Comparison of ENCODE assay signal across 9 mouse cellular contexts in the genomic region with DNA sequence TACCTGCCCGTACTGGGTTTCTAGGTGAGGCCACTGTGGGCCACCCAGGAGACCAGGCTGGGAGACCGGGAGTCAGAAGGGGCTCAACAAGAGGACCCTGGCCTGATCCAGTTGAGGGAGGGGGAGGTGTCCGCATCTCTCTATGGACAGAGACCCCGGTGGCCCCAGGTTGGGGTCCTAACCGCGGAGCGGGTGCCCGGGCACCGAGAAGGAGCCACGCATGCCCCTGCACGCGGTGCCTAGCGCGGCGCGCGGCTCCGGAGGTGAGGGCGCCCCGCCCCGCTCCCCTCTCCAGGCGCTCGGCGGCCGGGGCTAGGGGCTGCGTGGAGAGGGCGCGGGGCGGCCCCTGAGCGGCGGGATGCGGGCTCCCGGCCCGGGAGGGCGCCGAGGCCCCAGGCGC. TPM values are rescaled to one million over a fixed set of nuclear protein-coding genes. Genes with fewer than 3 reads are reported as not detected.
A peak's percentile ranks its signal among the peaks of the same experiment; 100 is the strongest.
DNase-seq lines count a peak whose midpoint lies in the region; ATAC-seq and TF ChIP-seq lines count a peak whose summit lies in the region.
"Had no signal": no experiment of that assay in that cellular context is flagged by ENCODE, and none has a peak within 500 bp of the region (broad histone marks: within the 10 kb centered on the region; RNA-seq: fewer than 3 reads in every experiment).

A gene (plus strand): TSS at position 81 of the 400 bp plus-strand sequence.

- peak within 1 kb of the TSS; percentile 80 for H3K4me2 ChIP-seq in forebrain, embryonic 14.5 days (ENCODE audit: low read length)
- peak within 1 kb of the TSS; percentile 89 for H3K4me2 ChIP-seq in neural tube, embryonic 14.5 days (ENCODE audit: low read depth, low read length)

- peak within 1 kb of the TSS; percentile 54 for H3K4me3 ChIP-seq in left cerebral cortex, adult 2 months
- H3K4me3 ChIP-seq in forebrain, embryonic 14.5 days (ENCODE audit: low read depth, low read length): peak within 1 kb of the TSS; percentile 67
- H3K4me3 ChIP-seq in neural tube, embryonic 14.5 days (ENCODE audit: low read depth, low read length): peak within 1 kb of the TSS; percentile 59

- H3K9me3 ChIP-seq in forebrain, embryonic 14.5 days (replicated peaks; ENCODE audit: control insufficient read depth, low read length): no peaks in the 10 kb centered on the region
- H3K9me3 ChIP-seq in neural tube, embryonic 14.5 days (ENCODE audit: control insufficient read depth, low read length): no peaks in the 10 kb centered on the region

- H3K4me1 ChIP-seq in forebrain, embryonic 14.5 days (ENCODE audit: control insufficient read depth, insufficient read depth, low read length): peaks cover 20% of the 10 kb centered on the region
- peaks cover 8% of the 10 kb centered on the region; the same call in 1 of the 2 replicates for H3K4me1 ChIP-seq in neural tube, embryonic 14.5 days (ENCODE audit: control insufficient read depth, insufficient read depth, low read length)

- WGBS in forebrain, embryonic 14.5 days: 3% methylated on average over 21 of the region's 37 CpGs
- WGBS in neural tube, embryonic 14.5 days: 2% methylated on average over 20 of the region's 37 CpGs

- H3K9ac ChIP-seq in forebrain, embryonic 14.5 days (ENCODE audit: low read length): peak within 1 kb of the TSS; percentile 86
- H3K9ac ChIP-seq in neural tube, embryonic 14.5 days (replicated peaks; ENCODE audit: low read depth, low read length): peak within 1 kb of the TSS; percentile 76

- intact Hi-C loops in left cerebral cortex, adult 2 months (cut with DNase I): loop anchor here (5.0 kb wide), 1 partner anchor 273 kb away; no protein-coding TSS in a partner anchor
- intact Hi-C loops in left cerebral cortex, postnatal 14 days (cut with DNase I): loop anchor here (5.0 kb wide), 1 partner anchor 273 kb away; no protein-coding TSS in a partner anchor

- DNase-seq in left cerebral cortex, adult 2 months (ENCODE audit: extremely low spot score in 1 of 2, low spot score in 2 of 2): no peak
- DNase-seq in left cerebral cortex, adult 11 months (ENCODE audit: low spot score): no peak
- DNase-seq in forebrain, embryonic 14.5 days (ENCODE audit: low spot score): peak; percentile 56
- no peak for DNase-seq in left cerebral cortex, postnatal 14 days (ENCODE audit: low spot score in 2 of 2)
- DNase-seq in urinary bladder, postnatal 36 days (ENCODE audit: low spot score in 2 of 2): no peak
- no peak for DNase-seq in adrenal gland, adult (ENCODE audit: inconsistent age in 2 of 2, low spot score in 1 of 2)

- H3K27ac ChIP-seq in left cerebral cortex, adult 2 months: peak within 1 kb of the TSS; percentile 89
- peak within 1 kb of the TSS; percentile 87 for H3K27ac ChIP-seq in forebrain, embryonic 14.5 days (ENCODE audit: low read depth, low read length)
- no peak within 1 kb of the TSS for H3K27ac ChIP-seq in neural tube, embryonic 14.5 days (ENCODE audit: low read depth, low read length)

- no peaks in the 10 kb centered on the region for H3K27me3 ChIP-seq in forebrain, embryonic 14.5 days (replicated peaks; ENCODE audit: control insufficient read depth, insufficient read depth, low read length)
- H3K27me3 ChIP-seq in neural tube, embryonic 14.5 days (ENCODE audit: control insufficient read depth, insufficient read depth, low read length): peaks cover 4% of the 10 kb centered on the region; the same call in 1 of the 2 replicates

- H3K36me3 ChIP-seq in forebrain, embryonic 14.5 days (ENCODE audit: control insufficient read depth, insufficient read depth, low read length): no peaks in the 10 kb centered on the region
- H3K36me3 ChIP-seq in neural tube, embryonic 14.5 days (ENCODE audit: control insufficient read depth, insufficient read depth, low read length): no peaks in the 10 kb centered on the region

- ATAC-seq in forebrain, embryonic 14.5 days: peak; percentile 24
- ATAC-seq in neural tube, embryonic 14.5 days (ENCODE audit: low read depth): peak; percentile 45
- ATAC-seq in megakaryocyte-erythroid progenitor cell, adult 5-6 weeks (replicated peaks; ENCODE audit: low FRiP score, low TSS enrichment, poor library complexity, severe bottlenecking): no peak

- no peak for TF ChIP-seq CTCF in left cerebral cortex, adult 2 months (IDR thresholded peaks at IDR 0.05)

RNA-seq across cellular contexts. Expression of the gene that starts here (rescaled TPM):
- 100 to 1,000 TPM; 201 to 208 TPM for total RNA-seq in left cerebral cortex, adult 2 months (2021)
- 194 and 262 TPM in 2 replicates for polyA plus RNA-seq in forebrain, embryonic 14.5 days (2014; fragmentation: Nextera tagmentation; extraction: Ambion mirVana)
- total RNA-seq in left cerebral cortex, postnatal 14 days (2021): 100 to 1,000 TPM; 217 to 234 TPM
- polyA plus RNA-seq in neural tube, embryonic 14.5 days (2014; fragmentation: Nextera tagmentation; extraction: Ambion mirVana): 37.6 and 39.2 TPM in 2 replicates
- not detected in 2 replicates for total RNA-seq in megakaryocyte-erythroid progenitor cell, adult 5-6 weeks (2014; fragmentation: Nextera tagmentation)
- total RNA-seq in megakaryocyte-erythroid progenitor cell, adult 5-6 weeks (2017): not detected in 2 replicates
- total RNA-seq: hematopoietic stem cell, adult 5-6 weeks had no signal

Comparison
In these comparisons a context has a peak if more than half of its experiments do, and no peak if none do; other contexts are left out.
1. RNA of the gene that starts here (total RNA-seq): 217 to 234 TPM in left cerebral cortex, postnatal 14 days and 201 to 208 TPM in left cerebral cortex, adult 2 months; not detected in megakaryocyte-erythroid progenitor cell, adult 5-6 weeks; every median in the first group is over 100 times any median in the second.
2. Peak in every context shown above with its lines, with median percentiles within 50 percentile points of each other: H3K4me3 ChIP-seq.